Comparison of ENCODE assay signal across 15 mouse cellular contexts in the genomic region with DNA sequence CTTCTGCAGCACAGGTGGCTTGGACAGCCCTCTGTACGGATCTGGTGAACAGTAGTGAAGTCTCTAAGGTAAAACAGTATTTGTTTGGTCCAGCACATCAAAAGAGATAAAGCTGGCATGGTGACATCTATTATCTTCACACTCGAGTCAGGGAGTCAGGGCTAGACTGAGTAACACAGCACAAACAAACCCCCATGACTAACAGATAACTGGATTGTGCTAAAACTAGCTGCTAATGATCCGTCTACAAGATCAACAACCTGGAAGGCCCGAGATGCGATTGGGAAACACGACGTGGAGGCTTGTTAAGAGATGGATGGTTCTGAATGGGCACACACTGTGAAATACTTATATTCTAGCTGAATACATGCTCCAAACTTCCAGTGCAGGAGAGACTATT. TPM values are rescaled to one million over a fixed set of nuclear protein-coding genes. Genes with fewer than 3 reads are reported as not detected.
DNase-seq lines count a peak whose midpoint lies in the region; ATAC-seq and TF ChIP-seq lines count a peak whose summit lies in the region.
"Had no signal": no experiment of that assay in that cellular context is flagged by ENCODE, and none has a peak within 500 bp of the region (broad histone marks: within the 10 kb centered on the region; RNA-seq: fewer than 3 reads in every experiment).

No protein-coding gene starts in this region.

- WGBS in forebrain, embryonic 11.5 days = 77% methylated on average over 7 of the region's 7 CpGs
- WGBS in forebrain, embryonic 10.5 days = 82% methylated on average over 7 of the region's 7 CpGs
- WGBS in lung, postnatal 0 days = 47% methylated on average over 7 of the region's 7 CpGs
- WGBS in forebrain, postnatal 0 days = 40% methylated on average over 7 of the region's 7 CpGs
- 61% methylated on average over 7 of the region's 7 CpGs for WGBS in neural tube, embryonic 14.5 days
- WGBS in limb, embryonic 10.5 days = 81% methylated on average over 7 of the region's 7 CpGs

- no peak overlapping the region for H3K9ac ChIP-seq in forebrain, embryonic 11.5 days (ENCODE audit: low read length)
- H3K9ac ChIP-seq in lung, postnatal 0 days (replicated peaks; ENCODE audit: low read depth) = no peak overlapping the region
- no peak overlapping the region for H3K9ac ChIP-seq in forebrain, postnatal 0 days
- H3K9ac ChIP-seq in neural tube, embryonic 14.5 days (replicated peaks; ENCODE audit: low read depth, low read length) = no peak overlapping the region
- H3K9ac ChIP-seq: embryonic facial prominence, embryonic 13.5 days; kidney, embryonic 15.5 days; midbrain, embryonic 12.5 days had no signal

- ATAC-seq in forebrain, embryonic 11.5 days (replicated peaks; ENCODE audit: low FRiP score) = no peak
- no peak for ATAC-seq in lung, postnatal 0 days
- peak; percentile 46 for ATAC-seq in forebrain, postnatal 0 days
- peak; percentile 2; the same call in 1 of the 2 replicates for ATAC-seq in neural tube, embryonic 14.5 days (ENCODE audit: low read depth)
- ATAC-seq: intestine, embryonic 16.5 days had no signal

- peak overlapping the region; percentile 46 for H3K27ac ChIP-seq in forebrain, embryonic 11.5 days (ENCODE audit: low read depth, low read length)
- H3K27ac ChIP-seq in forebrain, embryonic 10.5 days = no peak overlapping the region
- no peak overlapping the region for H3K27ac ChIP-seq in lung, postnatal 0 days (ENCODE audit: low read length)
- peak overlapping the region; percentile 69 for H3K27ac ChIP-seq in forebrain, postnatal 0 days (ENCODE audit: low read depth, low read length)
- peak overlapping the region; percentile 69 for H3K27ac ChIP-seq in neural tube, embryonic 14.5 days (ENCODE audit: low read depth, low read length)
- no peak overlapping the region for H3K27ac ChIP-seq in limb, embryonic 10.5 days
- H3K27ac ChIP-seq: embryonic facial prominence, embryonic 13.5 days; kidney, embryonic 15.5 days; midbrain, embryonic 12.5 days had no signal

- TF ChIP-seq CTCF in lung, postnatal 0 days (IDR thresholded peaks at IDR 0.05) = no peak
- no peak for TF ChIP-seq CTCF in forebrain, postnatal 0 days (IDR thresholded peaks at IDR 0.05; ENCODE audit: low read depth)

- no peak for DNase-seq in forebrain, embryonic 11.5 days (ENCODE audit: low spot score)
- DNase-seq in forebrain, embryonic 10.5 days (ENCODE audit: extremely low spot score, low spot score) = no peak
- peak; percentile 5 for DNase-seq in lung, postnatal 0 days (ENCODE audit: low spot score)
- DNase-seq in lung, postnatal 25 days (ENCODE audit: low spot score) = no peak
- no peak for DNase-seq in forebrain, postnatal 0 days
- no peak for DNase-seq in B cell, adult 2 months
- DNase-seq in limb, embryonic 10.5 days (ENCODE audit: low spot score) = no peak
- DNase-seq: lung, adult 18-20 months; lung, postnatal 4 days; thymus, postnatal 25 days had no signal

- H3K4me2 ChIP-seq in forebrain, embryonic 11.5 days (ENCODE audit: low read depth, low read length, severe bottlenecking) = no peak overlapping the region
- no peak overlapping the region for H3K4me2 ChIP-seq in lung, postnatal 0 days (replicated peaks; ENCODE audit: low read depth, low read length)
- H3K4me2 ChIP-seq in forebrain, postnatal 0 days (ENCODE audit: low read depth) = no peak overlapping the region
- H3K4me2 ChIP-seq in neural tube, embryonic 14.5 days (ENCODE audit: low read depth, low read length) = no peak overlapping the region
- H3K4me2 ChIP-seq: embryonic facial prominence, embryonic 13.5 days; kidney, embryonic 15.5 days; midbrain, embryonic 12.5 days had no signal

- TF ChIP-seq EP300 in lung, postnatal 0 days (IDR thresholded peaks at IDR 0.05) = no peak

- H3K36me3 ChIP-seq in forebrain, embryonic 11.5 days (ENCODE audit: control insufficient read depth, insufficient read depth, low read length) = no peaks in the 10 kb centered on the region
- no peaks in the 10 kb centered on the region for H3K36me3 ChIP-seq in forebrain, embryonic 10.5 days (replicated peaks)
- H3K36me3 ChIP-seq in lung, postnatal 0 days (ENCODE audit: insufficient read depth, low read length) = no peaks in the 10 kb centered on the region
- no peaks in the 10 kb centered on the region for H3K36me3 ChIP-seq in forebrain, postnatal 0 days (ENCODE audit: insufficient read depth)
- H3K36me3 ChIP-seq in neural tube, embryonic 14.5 days (ENCODE audit: control insufficient read depth, insufficient read depth, low read length) = no peaks in the 10 kb centered on the region
- H3K36me3 ChIP-seq in limb, embryonic 10.5 days = no peaks in the 10 kb centered on the region
- H3K36me3 ChIP-seq: embryonic facial prominence, embryonic 13.5 days; kidney, embryonic 15.5 days; midbrain, embryonic 12.5 days had no signal

- H3K9me3 ChIP-seq in forebrain, embryonic 11.5 days (ENCODE audit: control insufficient read depth, low read length) = no peaks in the 10 kb centered on the region
- H3K9me3 ChIP-seq in forebrain, embryonic 10.5 days = no peaks in the 10 kb centered on the region
- no peaks in the 10 kb centered on the region for H3K9me3 ChIP-seq in lung, postnatal 0 days (ENCODE audit: low read length)
- H3K9me3 ChIP-seq in forebrain, postnatal 0 days (ENCODE audit: low read length) = no peaks in the 10 kb centered on the region
- H3K9me3 ChIP-seq in neural tube, embryonic 14.5 days (ENCODE audit: control insufficient read depth, low read length) = no peaks in the 10 kb centered on the region
- no peaks in the 10 kb centered on the region for H3K9me3 ChIP-seq in limb, embryonic 10.5 days (replicated peaks)
- H3K9me3 ChIP-seq: embryonic facial prominence, embryonic 13.5 days; kidney, embryonic 15.5 days; midbrain, embryonic 12.5 days had no signal

- no peak overlapping the region for H3K4me3 ChIP-seq in forebrain, embryonic 11.5 days (ENCODE audit: low read depth, low read length)
- no peak overlapping the region for H3K4me3 ChIP-seq in forebrain, embryonic 10.5 days
- H3K4me3 ChIP-seq in lung, postnatal 0 days (ENCODE audit: low read depth, low read length) = no peak overlapping the region
- no peak overlapping the region for H3K4me3 ChIP-seq in forebrain, postnatal 0 days (ENCODE audit: low read depth, low read length)
- H3K4me3 ChIP-seq in neural tube, embryonic 14.5 days (ENCODE audit: low read depth, low read length) = no peak overlapping the region
- no peak overlapping the region for H3K4me3 ChIP-seq in limb, embryonic 10.5 days
- H3K4me3 ChIP-seq: embryonic facial prominence, embryonic 13.5 days; kidney, embryonic 15.5 days; midbrain, embryonic 12.5 days had no signal

- no peaks in the 10 kb centered on the region for H3K4me1 ChIP-seq in forebrain, embryonic 11.5 days (replicated peaks; ENCODE audit: control insufficient read depth, insufficient read depth, low read length)
- peaks cover 4% of the 10 kb centered on the region; the same call in 1 of the 2 replicates for H3K4me1 ChIP-seq in forebrain, embryonic 10.5 days
- H3K4me1 ChIP-seq in lung, postnatal 0 days (ENCODE audit: insufficient read depth, low read depth, low read length) = no peaks in the 10 kb centered on the region
- H3K4me1 ChIP-seq in forebrain, postnatal 0 days (ENCODE audit: insufficient read depth) = peaks cover 9% of the 10 kb centered on the region; the same call in 1 of the 2 replicates
- no peaks in the 10 kb centered on the region for H3K4me1 ChIP-seq in neural tube, embryonic 14.5 days (ENCODE audit: control insufficient read depth, insufficient read depth, low read length)
- H3K4me1 ChIP-seq in limb, embryonic 10.5 days = no peaks in the 10 kb centered on the region
- H3K4me1 ChIP-seq: embryonic facial prominence, embryonic 13.5 days; midbrain, embryonic 12.5 days had no signal

- no peaks in the 10 kb centered on the region for H3K27me3 ChIP-seq in forebrain, embryonic 11.5 days (ENCODE audit: control insufficient read depth, insufficient read depth, low read length)
- no peaks in the 10 kb centered on the region for H3K27me3 ChIP-seq in forebrain, embryonic 10.5 days (ENCODE audit: poor library complexity, severe bottlenecking)
- no peaks in the 10 kb centered on the region for H3K27me3 ChIP-seq in lung, postnatal 0 days (replicated peaks; ENCODE audit: insufficient read depth, low read length)
- H3K27me3 ChIP-seq in forebrain, postnatal 0 days (ENCODE audit: insufficient read depth, low read length) = no peaks in the 10 kb centered on the region
- H3K27me3 ChIP-seq in neural tube, embryonic 14.5 days (ENCODE audit: control insufficient read depth, insufficient read depth, low read length) = no peaks in the 10 kb centered on the region
- no peaks in the 10 kb centered on the region for H3K27me3 ChIP-seq in limb, embryonic 10.5 days (ENCODE audit: low read depth, poor library complexity, severe bottlenecking)
- H3K27me3 ChIP-seq: embryonic facial prominence, embryonic 13.5 days; kidney, embryonic 15.5 days; midbrain, embryonic 12.5 days had no signal

RNA-seq across cellular contexts. Expression of gene Tbpl1, which starts 14.2 kb away (rescaled TPM):
- polyA plus RNA-seq in forebrain, embryonic 11.5 days (2014; fragmentation: Nextera tagmentation; extraction: Ambion mirVana) = 109 and 111 TPM in 2 replicates
- polyA plus RNA-seq in forebrain, embryonic 10.5 days (2016; fragmentation: Nextera tagmentation; extraction: Ambion mirVana) = 82.2 and 85.7 TPM in 2 replicates
- 42.2 and 44.7 TPM in 2 replicates for polyA plus RNA-seq in lung, postnatal 0 days (2015; fragmentation: Nextera tagmentation; extraction: Ambion mirVana)
- total RNA-seq in forebrain, postnatal 0 days (2014; rRNA removed) = 47.7 and 60.0 TPM in 2 replicates
- 55.1 and 70.9 TPM in 2 replicates for polyA plus RNA-seq in forebrain, postnatal 0 days (2015; fragmentation: Nextera tagmentation; extraction: Ambion mirVana)
- polyA plus RNA-seq in neural tube, embryonic 14.5 days (2014; fragmentation: Nextera tagmentation; extraction: Ambion mirVana) = 97.4 and 105 TPM in 2 replicates
- polyA plus RNA-seq in limb, embryonic 10.5 days (2016; fragmentation: Nextera tagmentation; extraction: Ambion mirVana) = 73.3 and 78.9 TPM in 2 replicates

Comparison
In these comparisons a context has a peak if more than half of its experiments do, and no peak if none do; other contexts are left out.
1. ATAC-seq: peak in forebrain, postnatal 0 days (single experiment) and neural tube, embryonic 14.5 days (single experiment); none in forebrain, embryonic 11.5 days (single experiment) and lung, postnatal 0 days (single experiment).
2. H3K27ac ChIP-seq: peak in forebrain, embryonic 11.5 days (single experiment), forebrain, postnatal 0 days (single experiment) and neural tube, embryonic 14.5 days (single experiment); none in forebrain, embryonic 10.5 days (single experiment), lung, postnatal 0 days (single experiment) and limb, embryonic 10.5 days (single experiment).